Comparison of ENCODE assay signal across 20 mouse cellular contexts in the genomic region with DNA sequence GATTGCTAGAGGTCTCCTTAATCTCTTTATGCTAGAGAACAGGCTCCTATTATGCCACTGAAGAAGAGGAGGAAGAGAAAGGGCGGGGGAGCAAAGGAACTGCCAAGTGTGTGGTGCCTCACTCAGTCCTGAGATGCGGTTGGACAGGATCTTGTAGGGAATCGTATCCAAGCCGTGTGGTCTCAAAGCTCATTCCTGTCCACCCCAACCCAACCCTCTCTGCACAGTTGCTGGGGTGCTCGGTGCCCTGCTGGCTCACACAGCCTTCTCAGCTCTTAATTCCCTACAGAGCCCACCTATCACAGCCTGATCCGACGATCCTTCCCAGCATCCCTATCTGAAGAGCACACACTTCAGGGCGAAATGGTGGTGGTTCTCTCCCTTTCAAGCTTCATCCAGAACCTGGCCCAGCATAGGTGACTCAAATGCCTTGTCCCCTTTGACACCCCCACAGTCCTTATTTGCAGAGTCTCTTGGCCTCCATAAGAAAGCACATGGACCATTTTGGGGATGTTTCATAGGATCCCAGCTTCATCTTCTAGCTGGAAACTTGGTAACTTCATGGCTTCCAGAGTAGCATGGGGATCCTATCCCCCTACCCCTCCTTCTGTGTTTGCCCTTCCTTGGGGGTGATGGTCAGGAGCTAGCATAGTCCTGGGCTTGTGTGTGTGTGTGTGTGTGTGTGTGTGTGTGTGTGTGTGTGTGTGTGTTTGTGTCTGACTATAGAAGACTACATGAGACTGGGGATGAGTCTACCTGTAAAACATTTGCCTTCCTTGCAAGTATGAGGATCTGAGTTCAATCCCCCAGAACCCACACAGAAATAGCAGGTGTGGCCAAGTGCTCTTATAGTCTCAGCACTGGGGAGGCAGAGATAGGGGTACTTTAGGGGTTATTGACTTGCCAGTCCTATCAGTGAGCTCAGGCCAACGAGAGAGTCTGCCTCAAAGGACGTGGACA. TPM values are rescaled to one million over a fixed set of nuclear protein-coding genes. Genes with fewer than 3 reads are reported as not detected.
DNase-seq lines count a peak whose midpoint lies in the region; ATAC-seq lines count a peak whose summit lies in the region.
"Had no signal": no experiment of that assay in that cellular context is flagged by ENCODE, and none has a peak within 500 bp of the region (broad histone marks: within the 10 kb centered on the region; RNA-seq: fewer than 3 reads in every experiment).

No protein-coding gene starts in this region.

- H3K27me3 ChIP-seq in hindbrain, embryonic 10.5 days (ENCODE audit: insufficient read depth, poor library complexity, severe bottlenecking): peaks cover 8% of the 10 kb centered on the region
- no peaks in the 10 kb centered on the region for H3K27me3 ChIP-seq in hindbrain, embryonic 14.5 days (ENCODE audit: control insufficient read depth, insufficient read depth, low read length)
- no peaks in the 10 kb centered on the region for H3K27me3 ChIP-seq in midbrain, embryonic 11.5 days (ENCODE audit: control insufficient read depth, insufficient read depth, low read length)
- no peaks in the 10 kb centered on the region; the same call in 1 of the 2 replicates for H3K27me3 ChIP-seq in midbrain, embryonic 15.5 days (replicated peaks)
- H3K27me3 ChIP-seq in embryonic facial prominence, embryonic 13.5 days: 0 out of 2 replicates have a peak, but pooled peaks cover 3% of the 10 kb centered on the region
- H3K27me3 ChIP-seq in limb, embryonic 15.5 days: no peaks in the 10 kb centered on the region
- H3K27me3 ChIP-seq: forebrain, embryonic 13.5 days; heart, embryonic 15.5 days; hindbrain, embryonic 15.5 days; Patski had no signal

- no peaks in the 10 kb centered on the region for H3K36me3 ChIP-seq in hindbrain, embryonic 10.5 days
- H3K36me3 ChIP-seq in hindbrain, embryonic 14.5 days (replicated peaks; ENCODE audit: control insufficient read depth, insufficient read depth): no peaks in the 10 kb centered on the region
- H3K36me3 ChIP-seq in midbrain, embryonic 11.5 days (ENCODE audit: control insufficient read depth, insufficient read depth, low read length): no peaks in the 10 kb centered on the region
- H3K36me3 ChIP-seq in midbrain, embryonic 15.5 days (replicated peaks): no peaks in the 10 kb centered on the region
- H3K36me3 ChIP-seq in embryonic facial prominence, embryonic 13.5 days: no peaks in the 10 kb centered on the region
- H3K36me3 ChIP-seq in limb, embryonic 15.5 days: no peaks in the 10 kb centered on the region
- H3K36me3 ChIP-seq: heart, embryonic 15.5 days; hindbrain, embryonic 15.5 days had no signal

- no peak for DNase-seq in hindbrain, embryonic 10.5 days (ENCODE audit: low spot score)
- DNase-seq in hindbrain, embryonic 14.5 days (ENCODE audit: low spot score): no peak
- peak; percentile 84 for DNase-seq in midbrain, embryonic 11.5 days (ENCODE audit: low spot score, missing footprints)
- no peak for DNase-seq in gastrocnemius, postnatal 14 days
- no peak for DNase-seq in cerebellum, adult 8-10 months
- DNase-seq: adrenal gland, adult 2 months; adrenal gland, postnatal 25 days; cerebellum, adult 11 months; cerebellum, adult 9-10 months; cerebellum, postnatal 25 days; heart, adult 18-20 months; heart, postnatal 14 days had no signal

- peak overlapping the region; percentile 66; the same call in 1 of the 2 replicates for H3K27ac ChIP-seq in hindbrain, embryonic 10.5 days
- no peak overlapping the region for H3K27ac ChIP-seq in hindbrain, embryonic 14.5 days
- H3K27ac ChIP-seq in midbrain, embryonic 11.5 days (ENCODE audit: low read depth, low read length): no peak overlapping the region
- no peak overlapping the region for H3K27ac ChIP-seq in midbrain, embryonic 15.5 days
- peak overlapping the region; percentile 66 for H3K27ac ChIP-seq in embryonic facial prominence, embryonic 13.5 days
- H3K27ac ChIP-seq in limb, embryonic 15.5 days: 0 out of 2 replicates have a peak overlapping the region, but pooled peaks have one; percentile 0
- H3K27ac ChIP-seq: forebrain, embryonic 13.5 days; heart, embryonic 15.5 days; hindbrain, embryonic 15.5 days had no signal

- H3K4me2 ChIP-seq in hindbrain, embryonic 14.5 days (replicated peaks): no peak overlapping the region
- H3K4me2 ChIP-seq in midbrain, embryonic 11.5 days: no peak overlapping the region
- no peak overlapping the region for H3K4me2 ChIP-seq in midbrain, embryonic 15.5 days
- H3K4me2 ChIP-seq in embryonic facial prominence, embryonic 13.5 days: no peak overlapping the region
- no peak overlapping the region for H3K4me2 ChIP-seq in limb, embryonic 15.5 days
- H3K4me2 ChIP-seq: forebrain, embryonic 13.5 days; heart, embryonic 11.5 days; heart, embryonic 15.5 days; hindbrain, embryonic 15.5 days had no signal

- no peak overlapping the region for H3K9ac ChIP-seq in hindbrain, embryonic 14.5 days
- H3K9ac ChIP-seq in midbrain, embryonic 11.5 days (ENCODE audit: low read length): no peak overlapping the region
- H3K9ac ChIP-seq in midbrain, embryonic 15.5 days: no peak overlapping the region
- H3K9ac ChIP-seq in embryonic facial prominence, embryonic 13.5 days: no peak overlapping the region
- no peak overlapping the region for H3K9ac ChIP-seq in limb, embryonic 15.5 days
- H3K9ac ChIP-seq: forebrain, embryonic 13.5 days; heart, embryonic 15.5 days; hindbrain, embryonic 15.5 days had no signal

- WGBS in hindbrain, embryonic 10.5 days: 38% methylated on average over 10 of the region's 10 CpGs
- WGBS in hindbrain, embryonic 14.5 days: 34% methylated on average over 10 of the region's 10 CpGs
- 27% methylated on average over 10 of the region's 10 CpGs for WGBS in midbrain, embryonic 11.5 days
- WGBS in midbrain, embryonic 15.5 days: 30% methylated on average over 10 of the region's 10 CpGs
- WGBS in embryonic facial prominence, embryonic 13.5 days: 42% methylated on average over 10 of the region's 10 CpGs
- WGBS in limb, embryonic 15.5 days: 73% methylated on average over 10 of the region's 10 CpGs

- H3K4me1 ChIP-seq in hindbrain, embryonic 10.5 days (replicated peaks): peaks cover 55% of the 10 kb centered on the region
- H3K4me1 ChIP-seq in hindbrain, embryonic 14.5 days (replicated peaks; ENCODE audit: control insufficient read depth, insufficient read depth, low read length): 0 out of 2 replicates have a peak, but pooled peaks cover 2% of the 10 kb centered on the region
- H3K4me1 ChIP-seq in midbrain, embryonic 11.5 days (ENCODE audit: control insufficient read depth, insufficient read depth, low read length): no peaks in the 10 kb centered on the region; the same call in 1 of the 2 replicates
- H3K4me1 ChIP-seq in midbrain, embryonic 15.5 days: no peaks in the 10 kb centered on the region
- H3K4me1 ChIP-seq in embryonic facial prominence, embryonic 13.5 days: peaks cover 30% of the 10 kb centered on the region
- H3K4me1 ChIP-seq in limb, embryonic 15.5 days: peaks cover 13% of the 10 kb centered on the region; the same call in 1 of the 2 replicates
- H3K4me1 ChIP-seq: hindbrain, embryonic 15.5 days had no signal

- intact Hi-C loops in gastrocnemius, postnatal 14 days (cut with DNase I; ENCODE audit: low total_unique reads): no loop called here

- ATAC-seq in hindbrain, embryonic 14.5 days (ENCODE audit: low FRiP score): no peak
- ATAC-seq in midbrain, embryonic 11.5 days (ENCODE audit: low FRiP score): no peak
- no peak for ATAC-seq in midbrain, embryonic 15.5 days (replicated peaks)
- no peak for ATAC-seq in embryonic facial prominence, embryonic 13.5 days (ENCODE audit: insufficient number of reproducible peaks, insufficient read depth, low FRiP score, low TSS enrichment, low read depth)
- no peak for ATAC-seq in limb, embryonic 15.5 days (ENCODE audit: insufficient number of reproducible peaks, low FRiP score, low TSS enrichment, low read depth)
- ATAC-seq: forebrain, embryonic 13.5 days; Patski had no signal

- H3K4me3 ChIP-seq in hindbrain, embryonic 10.5 days: no peak overlapping the region
- H3K4me3 ChIP-seq in hindbrain, embryonic 14.5 days (replicated peaks; ENCODE audit: low read length): no peak overlapping the region
- H3K4me3 ChIP-seq in midbrain, embryonic 11.5 days (ENCODE audit: low read depth, low read length): no peak overlapping the region
- no peak overlapping the region for H3K4me3 ChIP-seq in midbrain, embryonic 15.5 days
- H3K4me3 ChIP-seq in embryonic facial prominence, embryonic 13.5 days: no peak overlapping the region
- H3K4me3 ChIP-seq in limb, embryonic 15.5 days: no peak overlapping the region
- H3K4me3 ChIP-seq: forebrain, embryonic 13.5 days; heart, embryonic 15.5 days; hindbrain, embryonic 15.5 days had no signal

- H3K9me3 ChIP-seq in hindbrain, embryonic 10.5 days: no peaks in the 10 kb centered on the region
- H3K9me3 ChIP-seq in hindbrain, embryonic 14.5 days (ENCODE audit: control insufficient read depth, low read length): no peaks in the 10 kb centered on the region
- H3K9me3 ChIP-seq in midbrain, embryonic 11.5 days (ENCODE audit: control insufficient read depth, low read length): no peaks in the 10 kb centered on the region
- H3K9me3 ChIP-seq in midbrain, embryonic 15.5 days: no peaks in the 10 kb centered on the region
- H3K9me3 ChIP-seq in embryonic facial prominence, embryonic 13.5 days: no peaks in the 10 kb centered on the region
- no peaks in the 10 kb centered on the region for H3K9me3 ChIP-seq in limb, embryonic 15.5 days
- H3K9me3 ChIP-seq: forebrain, embryonic 13.5 days; heart, embryonic 15.5 days; hindbrain, embryonic 15.5 days had no signal

RNA-seq across cellular contexts. Expression of a gene that starts 40.1 kb away (rescaled TPM):
- 22.0 and 25.9 TPM in 2 replicates for polyA plus RNA-seq in hindbrain, embryonic 10.5 days (2016; fragmentation: Nextera tagmentation; extraction: Ambion mirVana)
- 16.3 and 17.1 TPM in 2 replicates for polyA plus RNA-seq in hindbrain, embryonic 14.5 days (2014; fragmentation: Nextera tagmentation; extraction: Ambion mirVana)
- 18.0 and 18.2 TPM in 2 replicates for polyA plus RNA-seq in midbrain, embryonic 11.5 days (2014; fragmentation: Nextera tagmentation; extraction: Ambion mirVana)
- 13.5 and 14.4 TPM in 2 replicates for polyA plus RNA-seq in midbrain, embryonic 15.5 days (2015; fragmentation: Nextera tagmentation; extraction: Ambion mirVana)
- polyA plus RNA-seq in embryonic facial prominence, embryonic 13.5 days (2015; fragmentation: Nextera tagmentation; extraction: Ambion mirVana): 30.2 and 30.4 TPM in 2 replicates
- 22.4 and 24.9 TPM in 2 replicates for polyA plus RNA-seq in limb, embryonic 15.5 days (2015; fragmentation: Nextera tagmentation; extraction: Ambion mirVana)
- 1 to 10 TPM; 5.8 to 8.4 TPM for total RNA-seq in gastrocnemius, postnatal 14 days (2021)

Comparison
In these comparisons a context has a peak if more than half of its experiments do, and no peak if none do; other contexts are left out.
1. H3K27ac ChIP-seq: peak in hindbrain, embryonic 10.5 days (single experiment), embryonic facial prominence, embryonic 13.5 days (single experiment) and limb, embryonic 15.5 days (single experiment); none in hindbrain, embryonic 14.5 days (single experiment), midbrain, embryonic 11.5 days (single experiment) and midbrain, embryonic 15.5 days (single experiment).